Mouse (Mus musculus) CH12.LX (cell line): Measurements from ENCODE around the gene Gm21903.

Experiments used
- BHLHE40 ChIP-seq: IDR thresholded peaks from 2 replicates; pipeline ENCODE4 v1.6.1; 2011; ENCODE audit warnings: mild to moderate bottlenecking, low read depth, low read length, improper control_type of control experiment
- CTCF ChIP-seq, 2 experiments: IDR thresholded peaks in 1 of 2; conservative IDR thresholded peaks in 1 of 2; 2 replicates each; pipeline ENCODE4 v1.5.1; 2011 to 2012; ENCODE audit warnings: low read depth in 2 of 2, low read length in 2 of 2, improper control_type of control experiment in 1 of 2, inconsistent platforms in 1 of 2, mild to moderate bottlenecking in 1 of 2, moderate library complexity in 1 of 2
- EP300 ChIP-seq: IDR thresholded peaks from 2 replicates; pipeline ENCODE4 v1.6.1; 2011; ENCODE audit warnings: low read length, improper control_type of control experiment
- ETS1 ChIP-seq: conservative IDR thresholded peaks from 2 replicates; pipeline ENCODE4 v1.6.1; 2012; ENCODE audit warnings: low read depth, mild to moderate bottlenecking, inconsistent platforms, low read length, improper control_type of control experiment, moderate library complexity
- JUN ChIP-seq: IDR thresholded peaks from 2 replicates; pipeline ENCODE4 v1.6.1; 2011; ENCODE audit warnings: low read depth, mild to moderate bottlenecking, low read length, improper control_type of control experiment, moderate library complexity; ENCODE audit not compliant: insufficient read depth
- MAFK ChIP-seq: IDR thresholded peaks from 2 replicates; pipeline ENCODE4 v1.6.1; 2011; ENCODE audit warnings: low read length, improper control_type of control experiment; ENCODE audit not compliant: insufficient replicate concordance
- MAZ ChIP-seq: IDR thresholded peaks from 2 replicates; pipeline ENCODE4 v1.6.1; 2012; ENCODE audit warnings: low read depth, mild to moderate bottlenecking, inconsistent platforms, low read length, improper control_type of control experiment, moderate library complexity
- MYC ChIP-seq: IDR thresholded peaks from 2 replicates; pipeline ENCODE4 v1.6.1; 2011; ENCODE audit warnings: low read depth, mild to moderate bottlenecking, improper control_type of control experiment, low read length
- NELFE ChIP-seq: IDR thresholded peaks from 2 replicates; pipeline ENCODE4 v1.6.1; 2011; ENCODE audit warnings: low read depth, low read length, improper control_type of control experiment
- NRF1 ChIP-seq: IDR thresholded peaks from 2 replicates; pipeline ENCODE4 v1.6.1; 2014; ENCODE audit warnings: low read depth, mild to moderate bottlenecking, inconsistent platforms, low read length, improper control_type of control experiment, moderate library complexity
- POLR2A ChIP-seq: IDR thresholded peaks from 2 replicates; pipeline ENCODE4 v1.6.1; 2011; ENCODE audit warnings: low read depth, mild to moderate bottlenecking, improper control_type of control experiment, low read length

GRCm38 (mm10) chr17:39043241-39043640 lies at the start of gene Gm21903:
- TF ChIP-seq MYC (no peak), EP300 (no peak), CTCF (conservative IDR thresholded peaks at IDR 0.05 in 1 of 2, IDR thresholded peaks at IDR 0.05 in 1 of 2; ENCODE audit: low read depth in 2 of 2, low read length in 2 of 2) (no peak), BHLHE40 (no peak), JUN (no peak), NRF1 (no peak), MAFK (no peak), POLR2A (no peak), ETS1 (no peak), NELFE (no peak), MAZ (no peak)
